Mouse (Mus musculus) ES-Bruce4 (cell line): Measurements from ENCODE around the gene Ermp1. TPM values are rescaled to one million over a fixed set of nuclear protein-coding genes. Genes with fewer than 3 reads are reported as not detected.

Source experiments
- H3K27ac ChIP-seq: 2 replicates; pipeline ENCODE4 v1.5.1; 2012; ENCODE audit warnings: low read length, inconsistent platforms; ENCODE audit not compliant: insufficient read depth
- H3K27me3 ChIP-seq: 2 replicates; pipeline ENCODE4 v1.6.1; 2012; ENCODE audit warnings: mild to moderate bottlenecking, low read length, inconsistent platforms; ENCODE audit not compliant: control insufficient read depth, poor library complexity, insufficient read depth, severe bottlenecking
- H3K36me3 ChIP-seq: 2 replicates; pipeline ENCODE4 v1.6.1; 2012; ENCODE audit warnings: inconsistent platforms, mild to moderate bottlenecking, low read length, moderate library complexity; ENCODE audit not compliant: control insufficient read depth, poor library complexity, insufficient read depth, severe bottlenecking
- H3K4me1 ChIP-seq: one replicate; pipeline ENCODE4 v1.8.1; 2011; ENCODE audit warnings: low read length; ENCODE audit not compliant: control insufficient read depth, insufficient read depth
- H3K4me3 ChIP-seq: 2 replicates; pipeline ENCODE4 v1.5.1; 2011; ENCODE audit warnings: low read depth, mild to moderate bottlenecking, low read length
- H3K9ac ChIP-seq: 2 replicates; pipeline ENCODE4 v1.6.1; 2012; ENCODE audit warnings: low read depth, mild to moderate bottlenecking, inconsistent platforms; ENCODE audit not compliant: poor library complexity, severe bottlenecking
- H3K9me3 ChIP-seq: replicated peaks from 2 replicates; pipeline ENCODE4 v1.6.1; 2012; ENCODE audit warnings: mild to moderate bottlenecking, low read length, inconsistent platforms; ENCODE audit not compliant: control insufficient read depth, poor library complexity, insufficient read depth, severe bottlenecking
- CTCF ChIP-seq: IDR thresholded peaks from one replicate; pipeline ENCODE4 v1.8.1; 2011; ENCODE audit warnings: low read depth, low read length
- EP300 ChIP-seq: IDR thresholded peaks from 2 replicates; pipeline ENCODE4 v1.6.1; 2011; ENCODE audit warnings: low read depth, low read length; ENCODE audit not compliant: insufficient read depth
- POLR2A ChIP-seq: IDR thresholded peaks from one replicate; pipeline ENCODE4 v1.8.1; 2011; ENCODE audit warnings: low read length; ENCODE audit not compliant: insufficient read depth
- polyA plus RNA-seq: library from polyadenylated mRNA; stranded (reverse); fragments of >200 nt; gene quantifications from 2 replicates; pipeline ENCODE4 v1.2.4, GENCODE M21; 2011; ENCODE audit warnings: low read depth; ENCODE audit not compliant: missing spikeins, insufficient read depth, insufficient read length

Ermp1 gene
- polyA plus RNA-seq, 1 experiment = 67.9 TPM

DNA sequence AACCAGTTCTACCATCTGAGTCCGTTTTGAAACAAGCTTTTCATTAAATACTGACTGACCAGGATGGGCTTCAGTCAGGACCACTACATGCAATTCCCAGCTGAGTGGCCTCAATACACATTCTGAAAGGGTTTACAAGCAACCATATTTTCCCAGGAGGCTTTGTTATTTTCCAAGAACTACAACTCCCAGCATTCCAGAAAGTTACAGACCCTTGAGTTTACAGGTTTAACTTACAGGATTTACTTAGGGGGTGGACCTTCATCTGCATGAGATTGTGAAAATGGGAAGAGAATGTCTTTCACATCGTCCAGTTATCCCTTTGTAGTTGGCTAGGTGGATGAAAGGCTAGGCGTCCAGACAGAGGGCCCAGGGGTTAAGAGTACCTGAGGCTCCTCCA is 8.8 kb upstream of the Ermp1 start:
- no peak overlapping the region for H3K4me3 ChIP-seq
- no peaks in the 10 kb centered on the region for H3K36me3 ChIP-seq
- no peaks in the 10 kb centered on the region for H3K9me3 ChIP-seq
- 0 out of 2 replicates have a peak overlapping the region, but pooled peaks have one; percentile 17 for H3K27ac ChIP-seq
- H3K9ac ChIP-seq = no peak overlapping the region
- H3K27me3 ChIP-seq = no peaks in the 10 kb centered on the region
- no peak for TF ChIP-seq EP300
- H3K4me1 ChIP-seq = peaks cover 2% of the 10 kb centered on the region

DNA sequence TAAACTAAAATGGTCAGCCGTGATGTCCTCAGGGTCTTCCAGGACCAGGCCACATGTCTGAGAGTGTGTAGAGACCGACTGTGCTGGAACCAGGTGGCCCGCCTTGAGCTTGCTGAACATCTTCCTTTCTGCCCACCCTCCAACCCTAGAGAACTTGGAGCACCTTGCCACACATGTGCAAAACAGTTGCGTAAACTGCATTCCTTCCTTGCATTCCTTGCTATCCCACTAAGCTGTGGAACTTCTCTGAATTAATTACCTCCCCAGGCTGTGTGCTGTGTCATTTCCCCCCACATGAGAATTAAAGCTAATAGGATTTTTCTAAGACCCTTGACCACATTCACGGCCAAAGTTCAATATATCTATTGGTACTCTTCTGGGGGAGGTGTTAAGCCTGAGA is 8.4 kb upstream of the Ermp1 start:
- no peaks in the 10 kb centered on the region for H3K9me3 ChIP-seq
- no peaks in the 10 kb centered on the region for H3K27me3 ChIP-seq
- no peak overlapping the region for H3K4me3 ChIP-seq
- H3K9ac ChIP-seq = no peak overlapping the region
- H3K4me1 ChIP-seq = peaks cover 2% of the 10 kb centered on the region
- H3K36me3 ChIP-seq = no peaks in the 10 kb centered on the region
- TF ChIP-seq EP300 (no peak), POLR2A (no peak), CTCF (no peak)
- H3K27ac ChIP-seq = peak overlapping the region; percentile 17; the same call in 1 of the 2 replicates

DNA sequence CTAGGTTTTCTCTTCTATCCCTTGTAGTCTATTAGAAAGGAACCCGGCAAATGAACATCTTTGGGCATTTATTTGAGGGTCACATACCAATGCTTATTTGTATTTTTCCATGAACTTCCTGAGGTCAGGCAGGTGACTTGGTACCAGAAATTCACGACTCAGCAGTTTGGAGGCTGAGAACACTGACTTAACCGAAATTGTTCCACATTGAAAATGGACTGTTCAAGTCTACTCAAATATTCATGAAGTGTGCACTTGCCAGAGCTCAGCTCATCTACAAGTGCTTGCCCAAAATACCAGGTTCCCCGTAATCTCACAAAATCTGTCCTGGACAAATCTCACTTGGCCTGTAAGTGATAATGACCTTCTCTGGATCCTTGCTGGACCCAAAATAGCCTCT is 7.8 kb upstream of the Ermp1 start:
- TF ChIP-seq CTCF (no peak), POLR2A (no peak), EP300 (no peak)
- Histone ChIP-seq H3K9me3 (no peaks in the 10 kb centered on the region), H3K4me1 (peaks cover 2% of the 10 kb centered on the region), H3K9ac (no peak overlapping the region), H3K27ac (no peak overlapping the region), H3K4me3 (no peak overlapping the region), H3K36me3 (no peaks in the 10 kb centered on the region), H3K27me3 (no peaks in the 10 kb centered on the region)

DNA sequence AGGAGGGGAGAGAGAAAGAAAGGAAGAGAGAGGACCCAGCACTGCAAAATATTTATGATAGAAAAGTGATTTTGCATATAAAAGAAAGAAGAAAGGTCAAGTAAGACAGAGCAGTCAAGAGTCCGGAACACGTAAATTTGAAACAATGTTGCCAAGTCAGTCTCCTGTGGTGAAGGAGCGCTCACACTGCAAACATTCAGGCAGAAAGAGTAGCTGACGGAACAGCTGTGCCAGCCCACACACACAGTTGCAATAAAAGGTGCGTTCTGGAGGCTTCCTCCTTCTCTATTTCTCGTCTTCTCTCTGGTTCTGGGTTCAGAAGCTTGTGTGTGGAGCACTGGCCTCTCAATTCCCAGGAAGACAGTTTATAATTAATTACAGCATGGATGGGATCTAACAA is 6.9 kb upstream of the Ermp1 start:
- peak overlapping the region; percentile 39; the same call in 1 of the 2 replicates for H3K9ac ChIP-seq
- no peaks in the 10 kb centered on the region for H3K36me3 ChIP-seq
- H3K4me1 ChIP-seq = peaks cover 2% of the 10 kb centered on the region
- TF ChIP-seq EP300 (peak; percentile 75; the same call in 1 of the 2 replicates), POLR2A (no peak), CTCF (no peak)
- no peak overlapping the region for H3K4me3 ChIP-seq
- no peaks in the 10 kb centered on the region for H3K27me3 ChIP-seq
- H3K9me3 ChIP-seq = no peaks in the 10 kb centered on the region
- H3K27ac ChIP-seq = peak overlapping the region; percentile 90

DNA sequence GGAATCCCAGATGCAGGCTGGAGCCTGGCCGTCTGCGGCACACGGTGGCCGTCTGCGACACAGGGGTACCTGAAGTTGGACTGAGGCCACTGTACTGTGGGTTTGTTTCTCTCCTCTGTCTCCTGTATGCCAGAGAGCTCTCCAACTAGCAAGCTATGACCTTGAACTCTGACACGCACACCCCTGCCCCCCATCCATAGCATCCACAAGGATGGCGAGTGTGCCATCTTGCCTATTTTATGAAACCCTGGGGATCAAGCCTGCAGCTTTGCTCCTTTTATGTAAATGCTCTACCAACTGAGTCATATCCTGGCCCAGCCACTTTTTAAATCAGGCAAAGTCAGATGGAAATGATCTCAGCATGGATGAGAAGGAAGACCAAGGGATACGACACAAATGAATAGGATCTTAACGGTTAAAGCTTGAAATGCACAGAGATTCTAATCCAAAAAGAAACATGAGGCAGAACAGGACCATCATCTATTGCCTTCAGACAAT is 5.6 kb upstream of the Ermp1 start:
- H3K4me3 ChIP-seq = no peak overlapping the region
- no peaks in the 10 kb centered on the region for H3K27me3 ChIP-seq
- H3K27ac ChIP-seq = peak overlapping the region; percentile 50; the same call in 1 of the 2 replicates
- TF ChIP-seq CTCF (no peak), POLR2A (no peak), EP300 (no peak)
- no peaks in the 10 kb centered on the region for H3K9me3 ChIP-seq
- no peak overlapping the region for H3K9ac ChIP-seq
- H3K36me3 ChIP-seq = no peaks in the 10 kb centered on the region
- peaks cover 2% of the 10 kb centered on the region for H3K4me1 ChIP-seq

DNA sequence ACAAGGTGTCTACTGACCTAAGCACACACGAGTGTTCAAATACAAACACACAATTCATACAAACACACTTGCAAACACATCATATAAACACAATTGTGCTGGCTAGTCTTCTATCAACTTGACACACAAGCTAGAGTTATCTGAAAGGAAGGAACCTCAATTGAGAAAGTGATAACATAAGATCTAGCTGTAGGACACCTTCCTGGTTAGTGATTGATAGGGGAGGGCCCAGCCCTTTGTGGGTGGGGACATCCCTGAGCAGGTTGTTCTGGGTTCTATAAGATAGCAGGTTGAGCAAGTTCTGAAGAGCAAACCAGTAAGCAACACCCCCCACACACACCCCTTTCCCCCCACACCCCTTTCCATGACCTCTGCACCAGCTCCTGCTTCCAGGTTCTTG is 1.5 kb upstream of the Ermp1 start:
- no peak overlapping the region for H3K9ac ChIP-seq
- no peak for TF ChIP-seq POLR2A
- no peak for TF ChIP-seq CTCF
- no peak for TF ChIP-seq EP300
- 0 out of 2 replicates have a peak, but pooled peaks cover 3% of the 10 kb centered on the region for H3K9me3 ChIP-seq
- peaks cover 12% of the 10 kb centered on the region for H3K36me3 ChIP-seq
- H3K4me3 ChIP-seq = no peak overlapping the region
- H3K4me1 ChIP-seq = no peaks in the 10 kb centered on the region
- no peak overlapping the region for H3K27ac ChIP-seq
- H3K27me3 ChIP-seq = no peaks in the 10 kb centered on the region
